Mouse (Mus musculus) erythroblast, adult 5-6 weeks (primary cell): ENCODE measurements at regions not wholly inside any gene's neighbourhood (a gene's known extent, or its start where the extent isn't known, plus 50 kb on each side); places are given as distances from the start of the nearest gene placed in this dataset.

Experiments
- ATAC-seq: replicated peaks from 2 replicates; pipeline ENCODE4 v1.8.0; 2016; ENCODE audit warnings: moderate number of reproducible peaks, mild to moderate bottlenecking, moderate TSS enrichment, inconsistent platforms; ENCODE audit not compliant: poor library complexity, low FRiP score, severe bottlenecking

DNA sequence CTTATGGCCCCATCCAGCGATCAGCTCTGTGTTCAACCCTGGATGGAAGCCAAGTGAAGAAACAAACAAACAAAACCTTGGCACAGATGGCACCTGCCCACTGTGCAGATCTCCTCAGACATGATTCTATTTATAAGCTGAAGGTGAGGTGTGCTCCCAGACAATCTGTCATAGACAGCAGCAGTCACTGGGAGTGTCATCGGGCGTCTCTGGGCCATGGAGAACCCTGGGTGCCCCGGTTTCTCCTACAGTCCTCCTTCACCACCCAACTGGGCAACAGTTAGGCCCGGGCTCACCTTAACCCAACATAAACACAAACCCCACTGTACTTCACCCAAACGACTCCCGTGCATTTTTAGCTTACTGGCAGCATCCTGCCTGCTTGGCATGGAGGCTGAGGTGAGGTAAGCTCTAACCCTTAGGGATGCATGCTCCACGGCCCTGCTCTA lies 160.6 kb upstream of the Irf2bp2 start:
- ATAC-seq: no peak

DNA sequence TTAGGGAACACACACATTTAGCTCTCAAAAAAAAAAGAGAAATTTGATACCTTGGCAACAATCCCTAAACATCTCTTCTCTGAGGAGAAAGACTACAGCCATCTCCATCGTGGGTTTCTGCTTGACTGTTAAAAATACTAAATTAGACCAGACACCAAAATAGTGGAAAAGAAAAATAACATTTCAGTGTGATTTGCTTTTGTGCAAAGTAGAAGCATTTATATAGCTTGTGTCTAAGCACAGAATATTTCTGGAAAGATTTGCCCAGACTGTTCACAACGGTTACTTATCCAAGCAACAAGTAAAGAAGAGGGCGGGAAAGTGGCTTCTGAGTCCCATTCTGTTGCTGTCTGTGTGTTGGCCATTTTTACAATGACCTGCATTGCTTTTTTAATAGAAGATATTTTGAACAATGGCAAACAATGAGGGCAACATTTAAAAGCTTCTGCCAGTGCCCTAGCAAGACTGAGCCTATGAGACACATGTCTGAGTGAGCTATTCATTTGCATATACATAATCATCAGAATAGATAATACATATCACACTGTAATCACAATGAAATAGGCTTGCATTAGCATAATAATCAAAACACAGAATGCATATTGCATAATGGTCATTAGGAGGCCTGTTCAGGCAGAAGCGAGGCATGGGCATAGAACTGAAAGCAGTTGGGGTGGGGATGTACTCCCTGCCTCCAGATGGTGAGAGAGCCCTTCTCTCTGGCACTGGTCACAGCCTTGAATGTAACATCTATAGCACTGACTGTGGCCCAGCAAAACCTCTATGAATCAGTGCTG lies 159.5 kb upstream of the Irf2bp2 start:
- ATAC-seq: no peak

DNA sequence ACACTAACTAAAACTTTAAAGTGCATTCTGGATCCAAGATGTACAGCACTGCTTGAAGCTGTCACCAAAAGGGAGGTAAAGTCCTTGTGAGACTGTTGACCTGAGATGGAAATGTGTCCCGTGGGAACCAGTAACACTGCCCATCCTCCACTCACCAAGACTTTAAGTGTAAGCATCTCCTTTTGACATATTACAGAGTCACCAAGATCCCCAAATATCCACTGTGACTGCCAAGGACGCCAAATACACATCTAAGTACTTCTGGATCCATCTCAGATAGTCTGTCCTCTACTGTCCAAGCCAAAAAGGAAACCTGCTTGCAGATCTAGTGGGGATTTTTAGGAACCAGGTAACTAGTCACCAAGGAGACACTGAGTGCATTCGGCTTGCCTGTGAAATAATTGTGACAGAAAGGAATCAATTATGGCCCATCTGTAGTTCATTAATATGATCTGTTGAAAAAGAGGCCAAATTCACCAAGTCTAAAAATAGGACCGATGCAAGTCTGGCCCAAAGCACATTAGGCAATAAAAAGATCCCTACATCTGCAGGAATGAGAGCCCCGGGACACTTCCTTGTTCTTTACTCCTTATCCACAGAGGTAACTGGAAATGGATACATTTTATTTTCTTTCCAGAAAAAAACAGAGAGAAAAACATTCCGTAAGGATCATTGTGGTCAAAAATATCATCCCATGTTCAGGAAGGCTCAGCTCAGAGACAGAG lies 157.8 kb upstream of the Irf2bp2 start:
- ATAC-seq: no peak

DNA sequence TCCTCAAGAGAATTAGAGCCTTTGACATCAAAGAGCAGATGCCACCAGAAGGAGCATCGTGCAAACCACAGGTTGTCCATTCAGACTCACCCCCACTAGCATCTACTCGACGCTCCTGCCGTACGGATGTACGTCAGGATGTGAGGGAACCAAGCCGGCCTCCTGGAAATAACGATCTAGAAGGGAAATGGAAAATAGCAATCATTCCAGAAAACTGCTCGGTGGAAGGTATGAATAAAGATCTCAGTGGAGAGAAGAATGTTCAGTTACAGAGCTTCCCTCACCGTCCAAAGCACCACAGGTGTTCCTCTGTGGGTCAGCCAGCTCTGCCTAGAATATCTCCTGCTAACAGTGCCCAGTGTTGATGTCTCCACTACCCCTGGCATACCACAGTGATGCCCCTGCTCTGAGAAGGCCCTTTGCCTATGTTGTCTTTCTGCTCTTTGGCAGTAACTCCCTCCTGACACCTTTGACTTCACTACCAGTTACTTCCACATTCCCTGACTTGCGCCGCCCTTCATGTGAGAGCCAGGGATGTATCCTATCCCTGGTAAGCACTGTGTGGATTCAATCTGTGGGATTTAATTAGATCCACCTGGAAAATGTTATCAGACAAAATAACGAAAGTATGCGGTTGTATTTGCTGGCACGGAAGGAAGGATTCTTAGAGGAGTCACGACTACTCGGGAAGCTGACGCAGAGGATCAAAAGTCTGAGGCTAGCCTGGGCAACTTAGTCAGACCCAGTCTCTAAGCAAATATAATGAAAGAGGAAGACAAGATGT lies 152.4 kb upstream of the Irf2bp2 start:
- no peak for ATAC-seq

DNA sequence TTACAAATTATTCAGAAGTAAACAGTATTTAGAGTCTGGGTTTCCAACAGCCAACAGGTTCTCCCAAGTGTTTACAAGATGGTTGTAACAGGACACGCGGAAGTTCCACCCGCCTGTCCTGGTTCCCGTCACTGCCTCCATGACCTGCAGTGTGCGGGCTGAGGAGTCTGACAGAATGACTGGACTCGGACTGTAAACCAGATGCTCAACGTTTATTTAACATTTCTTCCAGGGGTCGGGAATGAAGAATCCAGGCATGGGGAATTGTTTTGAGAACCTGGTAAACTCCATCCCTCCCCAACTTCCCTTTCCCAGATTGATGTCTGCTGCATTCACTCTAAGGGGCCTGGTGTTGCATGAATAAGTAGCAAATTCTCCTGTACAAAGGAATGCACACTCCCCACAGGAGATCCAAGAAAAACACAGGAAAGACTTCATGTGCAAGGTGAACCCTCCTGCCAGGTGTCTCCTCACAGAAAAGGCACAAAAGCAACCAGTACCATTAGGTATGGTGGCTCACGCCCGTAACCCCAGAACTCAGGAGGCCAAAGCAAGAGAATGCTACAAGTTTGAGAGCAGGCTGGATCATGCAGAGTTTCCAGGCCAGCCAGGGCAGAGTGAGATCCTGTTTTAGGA lies 151.1 kb upstream of the Irf2bp2 start:
- ATAC-seq: no peak

DNA sequence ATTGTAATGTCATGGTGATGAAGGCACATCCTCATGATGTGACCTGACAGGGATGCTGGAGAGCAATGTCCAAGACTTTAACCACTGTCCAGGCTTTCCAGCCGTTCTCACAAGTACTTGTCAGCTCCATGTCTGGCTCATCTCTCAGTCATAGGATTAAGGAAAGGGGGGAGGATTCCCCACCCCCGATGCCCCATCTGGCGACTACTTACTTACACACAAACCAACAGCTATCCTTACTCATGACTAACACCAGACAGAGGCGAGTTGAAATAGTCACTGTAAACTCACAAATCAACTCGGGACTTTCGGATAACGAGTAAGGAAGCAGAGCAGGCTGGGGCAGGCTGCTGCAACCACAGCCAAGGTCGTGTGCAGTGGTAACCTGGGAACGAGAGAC lies 149.5 kb upstream of the Irf2bp2 start:
- ATAC-seq: no peak

DNA sequence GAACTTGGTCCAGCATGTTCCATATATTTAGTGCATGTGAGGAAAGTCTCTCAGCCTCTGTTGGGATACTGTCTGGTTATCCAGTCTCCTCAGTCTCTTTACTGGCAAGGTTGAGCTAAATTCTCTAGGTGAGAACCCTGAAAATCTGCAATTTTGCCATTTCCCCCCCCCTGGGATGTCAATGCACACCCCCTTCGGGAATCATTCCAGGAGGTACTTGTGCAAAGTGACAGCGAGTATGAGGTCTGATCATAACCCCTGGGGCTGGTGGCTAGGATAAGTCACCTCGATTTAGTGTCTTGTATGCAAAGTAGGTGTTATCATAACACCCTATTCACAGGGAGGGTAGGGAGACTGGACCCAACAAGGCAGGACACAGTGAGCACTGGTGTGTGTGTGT lies 148.3 kb upstream of the Irf2bp2 start:
- no peak for ATAC-seq

DNA sequence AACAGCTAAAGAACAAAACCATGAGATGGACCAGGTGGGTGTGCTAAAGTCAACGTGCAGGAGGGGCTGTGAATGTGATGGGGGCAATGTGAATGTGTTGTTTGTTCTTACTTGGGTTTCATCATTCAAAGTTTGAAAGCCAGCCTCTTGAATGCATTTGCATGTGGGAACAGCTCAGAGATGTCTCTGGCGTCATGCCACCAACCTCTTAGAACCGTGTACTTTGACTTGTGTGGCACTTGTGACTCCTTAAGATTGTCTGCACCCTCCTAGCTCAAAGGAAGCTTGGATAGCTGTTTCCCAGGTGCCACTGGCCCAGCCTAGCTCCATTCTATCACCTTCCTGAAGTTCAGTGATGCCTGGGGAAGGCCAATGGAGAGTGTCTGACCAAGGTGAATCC lies 147.2 kb upstream of the Irf2bp2 start:
- ATAC-seq: no peak

DNA sequence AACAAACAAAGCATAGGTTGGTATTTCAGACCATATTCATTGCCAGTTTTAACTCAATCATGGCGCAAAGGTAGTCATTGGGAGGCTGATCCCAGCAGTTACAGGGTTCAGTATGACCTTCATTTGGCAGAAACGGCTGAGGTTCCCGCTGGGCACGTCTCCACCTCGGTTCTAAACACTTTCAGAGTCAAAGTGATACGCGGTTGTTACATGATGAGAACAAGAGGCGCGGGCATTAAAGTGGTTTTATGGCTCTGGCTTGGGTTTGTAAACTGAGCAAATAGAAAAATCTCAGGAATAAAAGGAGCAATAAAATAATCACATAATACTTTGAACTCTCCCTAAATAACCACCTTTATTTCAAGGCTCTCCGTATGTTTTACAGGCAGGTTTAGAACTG lies 146.0 kb upstream of the Irf2bp2 start:
- ATAC-seq: no peak

DNA sequence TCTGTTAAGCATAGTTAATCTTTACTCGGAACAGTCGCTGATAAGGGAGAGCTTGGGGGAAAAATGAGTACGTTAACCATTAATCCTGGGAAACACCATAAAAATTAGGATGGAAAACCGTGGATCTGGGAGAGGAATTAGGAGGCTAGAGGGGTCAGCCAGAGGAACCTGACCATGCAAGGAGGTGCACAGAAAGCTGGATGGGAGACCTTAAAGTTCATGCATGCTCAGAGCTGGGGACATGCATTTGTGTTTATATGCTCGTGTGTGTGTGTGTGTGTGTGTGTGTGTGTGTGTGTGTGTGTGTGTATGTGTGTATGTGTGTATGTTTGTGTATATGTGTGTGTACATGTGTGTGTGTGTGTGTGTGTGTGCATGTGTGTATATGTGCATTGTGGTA lies 143.2 kb upstream of the Irf2bp2 start:
- no peak for ATAC-seq

DNA sequence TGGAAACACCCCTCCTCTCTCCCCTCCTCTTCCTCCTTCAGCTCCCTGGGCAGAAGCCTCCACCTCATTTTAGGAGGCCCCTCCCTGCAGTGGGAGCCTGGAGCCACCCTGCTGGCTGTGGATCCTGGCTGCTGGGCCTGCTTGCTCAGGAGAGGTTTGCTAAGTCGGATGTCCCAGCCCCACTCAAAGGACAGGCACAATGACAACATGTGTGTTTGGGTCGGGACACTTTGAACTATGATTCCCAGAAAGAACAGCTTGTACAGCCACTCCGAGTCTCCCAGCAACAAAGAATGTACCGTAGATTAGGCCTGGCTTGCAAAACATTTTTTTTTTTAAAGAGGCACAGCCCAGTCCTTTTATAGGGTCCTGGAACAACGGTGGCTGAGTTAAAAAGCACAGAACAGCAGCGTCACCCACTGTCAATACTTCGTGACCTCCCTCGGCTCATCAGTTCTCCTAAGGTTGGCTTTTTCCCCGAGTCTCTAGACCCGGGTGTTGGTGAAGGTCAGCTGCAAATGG lies 142.7 kb upstream of the Irf2bp2 start:
- ATAC-seq: no peak

DNA sequence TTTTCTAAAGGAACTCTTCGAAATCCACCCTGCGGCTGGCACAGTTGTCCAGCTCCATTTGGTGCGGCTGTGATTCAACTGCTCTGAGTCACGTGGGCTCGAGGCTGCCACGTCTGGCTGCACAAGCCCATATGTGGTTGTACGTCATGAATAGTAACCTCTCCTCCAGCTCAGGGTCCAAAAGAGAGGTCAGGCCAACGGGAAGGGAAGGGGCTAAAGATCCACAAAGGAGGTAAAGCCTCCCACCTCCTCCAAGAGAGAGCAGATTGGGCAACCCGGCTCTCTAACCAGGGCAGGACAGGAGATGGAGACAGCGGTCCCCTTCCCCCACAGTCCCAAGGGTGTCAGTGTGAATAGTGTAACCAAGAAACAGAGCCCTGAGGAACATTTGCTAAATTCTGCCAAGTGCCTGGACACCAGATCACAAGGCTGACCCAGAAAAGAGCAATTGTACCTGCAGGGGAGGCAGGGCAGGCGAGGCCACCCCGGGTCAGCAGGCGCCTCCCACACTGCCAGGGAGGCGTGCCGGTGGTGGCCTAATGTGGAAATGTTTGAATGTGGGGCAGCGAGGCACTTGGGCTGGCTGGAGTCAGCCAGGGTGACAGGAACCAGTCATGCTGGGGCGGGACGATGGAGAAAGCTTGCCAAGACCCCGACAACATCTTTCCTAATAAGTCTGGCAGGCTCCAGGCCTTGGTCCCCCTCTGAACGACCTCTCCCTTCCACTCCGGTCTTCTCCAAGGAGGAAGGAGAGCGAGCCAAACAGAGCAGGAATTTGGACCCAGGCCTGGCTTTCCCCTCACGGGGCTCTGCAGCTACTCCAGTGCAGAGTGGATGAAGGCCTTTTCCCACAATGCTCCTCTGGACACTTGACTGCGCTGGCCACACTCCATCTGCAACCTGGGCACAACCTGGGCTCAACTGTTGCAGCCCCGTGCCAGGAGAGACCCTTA lies 142.0 kb upstream of the Irf2bp2 start:
- no peak for ATAC-seq

DNA sequence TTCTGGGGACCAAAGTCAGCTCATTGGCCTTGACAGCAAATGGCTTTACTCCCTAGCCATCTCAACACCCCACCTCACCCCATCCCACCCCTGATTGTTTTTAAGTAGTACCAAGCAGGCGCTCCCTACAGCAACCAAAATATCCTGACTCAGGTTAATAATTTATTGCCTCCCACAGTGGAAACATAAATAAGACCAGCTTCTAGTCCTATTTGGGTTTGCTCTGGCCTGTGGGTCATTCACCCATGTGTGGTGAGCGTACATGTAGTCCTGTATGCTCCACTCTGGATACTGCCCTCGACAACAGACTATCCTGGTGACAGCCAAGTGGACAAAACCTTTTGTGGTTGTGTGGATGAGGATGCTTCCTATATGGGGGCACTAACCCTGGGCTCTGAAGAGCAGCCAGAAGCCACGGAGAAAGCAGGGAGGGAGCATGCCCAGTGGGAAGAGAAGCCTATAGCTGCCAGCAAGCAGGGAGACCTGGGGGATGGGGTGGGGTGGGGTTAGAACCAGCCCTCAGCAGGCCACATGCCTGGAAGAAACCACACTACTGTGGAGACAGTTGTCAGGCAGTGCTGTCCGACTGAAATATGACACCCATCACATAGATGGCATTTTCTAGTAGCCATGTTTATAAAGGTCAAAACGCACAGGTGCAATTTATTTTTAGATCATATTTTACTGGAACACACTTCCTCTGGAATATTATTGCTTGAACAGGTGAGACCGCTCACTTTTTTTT lies 141.1 kb upstream of the Irf2bp2 start:
- no peak for ATAC-seq

DNA sequence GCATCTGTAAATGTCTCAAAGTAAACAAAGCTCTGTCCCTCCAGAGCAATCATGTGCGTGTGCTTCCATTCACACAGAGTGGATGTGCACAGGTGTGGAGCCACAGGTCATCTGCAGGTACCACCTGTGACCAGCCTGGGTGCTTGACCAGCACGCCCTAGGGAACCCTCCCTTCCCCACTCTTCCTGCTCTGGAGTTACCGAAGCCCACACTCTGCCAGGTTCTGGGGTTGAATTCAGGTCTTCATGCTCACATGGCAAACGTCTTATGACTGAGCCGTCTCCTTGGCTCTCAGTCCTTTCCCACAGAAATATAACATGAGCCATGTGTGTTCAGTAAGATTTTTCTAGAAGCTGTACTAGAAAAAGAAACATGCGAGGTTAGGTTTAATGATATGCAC lies 140.0 kb upstream of the Irf2bp2 start:
- no peak for ATAC-seq

DNA sequence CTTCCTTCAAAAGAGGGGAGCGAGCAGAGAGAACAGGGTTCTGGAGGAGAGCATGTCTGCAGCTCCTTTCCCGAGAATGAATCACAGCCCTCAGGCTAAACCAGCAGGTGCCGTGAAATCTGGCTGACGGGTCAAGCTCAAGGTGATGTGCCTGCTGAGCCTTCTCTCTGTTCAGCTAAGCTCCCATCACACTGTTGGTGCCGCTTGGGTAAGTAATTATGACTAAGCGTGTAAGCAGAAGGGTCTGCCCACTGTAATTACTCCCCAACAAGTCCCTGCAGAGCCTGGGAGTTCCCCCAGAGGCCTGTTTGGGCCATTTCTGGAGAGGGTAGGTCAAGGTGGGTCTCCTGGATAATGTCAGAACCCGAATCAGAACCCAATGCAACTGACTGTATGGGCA lies 139.5 kb upstream of the Irf2bp2 start:
- no peak for ATAC-seq

DNA sequence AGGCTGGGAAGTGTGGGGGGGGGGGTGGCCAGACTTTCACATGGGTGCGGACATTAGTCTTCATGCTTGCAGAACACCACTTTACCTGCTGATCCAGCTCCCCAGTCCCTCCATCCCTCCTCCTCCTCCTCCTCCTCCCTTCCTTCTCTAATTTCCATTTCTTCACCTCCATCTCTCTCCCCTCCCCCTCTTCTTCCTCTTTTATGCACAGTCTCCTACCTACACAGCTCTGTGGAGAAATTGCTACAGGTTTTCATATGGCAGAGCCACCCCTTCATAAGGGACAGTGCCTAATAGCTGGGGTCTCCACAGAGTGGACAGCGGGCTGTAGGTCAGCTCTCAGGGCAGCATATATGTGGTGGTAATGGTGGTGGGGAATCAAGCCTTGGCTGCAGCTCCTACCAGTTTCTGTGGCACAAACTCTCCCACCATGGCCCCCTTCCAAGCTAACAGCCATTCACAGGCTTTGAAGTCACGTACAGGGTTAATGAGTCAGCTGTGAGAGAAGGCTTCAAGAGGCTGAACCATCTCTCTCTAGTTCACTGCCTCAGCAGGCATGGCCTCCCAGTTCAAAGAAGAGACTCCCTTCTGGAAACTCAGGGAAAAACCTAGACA lies 136.3 kb upstream of the Irf2bp2 start:
- ATAC-seq: no peak

DNA sequence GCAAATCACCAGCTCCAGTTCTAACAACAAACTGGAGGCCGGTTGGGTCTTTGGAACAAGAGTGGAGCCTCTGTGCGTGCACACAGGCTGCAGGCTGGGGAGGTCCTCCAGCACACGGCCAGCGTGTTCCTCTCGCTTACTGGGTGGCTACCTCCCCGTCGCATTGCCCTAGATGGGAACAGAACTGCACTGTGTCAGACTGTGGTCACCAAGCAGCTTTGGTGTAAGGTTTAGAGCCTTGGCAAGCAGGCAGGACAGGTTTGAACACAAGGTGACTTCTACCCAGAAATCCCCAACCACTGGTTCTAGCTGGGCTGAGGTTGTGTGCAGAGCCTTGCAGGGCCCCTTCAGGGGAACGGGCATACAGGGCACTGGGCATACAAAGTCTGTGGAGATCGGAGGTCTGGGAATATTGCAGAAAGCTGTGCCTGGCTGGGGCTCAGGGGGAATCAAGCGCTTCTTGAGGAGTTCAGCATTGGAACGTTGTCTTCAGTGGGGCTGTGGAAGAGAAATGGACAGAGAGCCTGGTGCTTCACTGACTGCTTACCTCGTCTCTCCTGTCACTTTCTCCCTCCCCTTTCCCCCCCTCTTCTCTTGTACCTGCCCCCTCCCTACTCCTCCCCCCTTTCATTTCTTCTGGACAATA lies 135.3 kb upstream of the Irf2bp2 start:
- ATAC-seq: no peak
